Mouse (Mus musculus): Measurements from ENCODE around the gene BC048562.

The BC048562 gene

GRCm38 (mm10) chr9:108479721-108480351 lies 43.6 kb downstream of the BC048562 start, which contains the start of gene Lamb2:
Lamb2 (plus strand) TSS chr9:108479736.
- no peak for DNase-seq (ENCODE audit: low read depth, low spot score)

DNA sequence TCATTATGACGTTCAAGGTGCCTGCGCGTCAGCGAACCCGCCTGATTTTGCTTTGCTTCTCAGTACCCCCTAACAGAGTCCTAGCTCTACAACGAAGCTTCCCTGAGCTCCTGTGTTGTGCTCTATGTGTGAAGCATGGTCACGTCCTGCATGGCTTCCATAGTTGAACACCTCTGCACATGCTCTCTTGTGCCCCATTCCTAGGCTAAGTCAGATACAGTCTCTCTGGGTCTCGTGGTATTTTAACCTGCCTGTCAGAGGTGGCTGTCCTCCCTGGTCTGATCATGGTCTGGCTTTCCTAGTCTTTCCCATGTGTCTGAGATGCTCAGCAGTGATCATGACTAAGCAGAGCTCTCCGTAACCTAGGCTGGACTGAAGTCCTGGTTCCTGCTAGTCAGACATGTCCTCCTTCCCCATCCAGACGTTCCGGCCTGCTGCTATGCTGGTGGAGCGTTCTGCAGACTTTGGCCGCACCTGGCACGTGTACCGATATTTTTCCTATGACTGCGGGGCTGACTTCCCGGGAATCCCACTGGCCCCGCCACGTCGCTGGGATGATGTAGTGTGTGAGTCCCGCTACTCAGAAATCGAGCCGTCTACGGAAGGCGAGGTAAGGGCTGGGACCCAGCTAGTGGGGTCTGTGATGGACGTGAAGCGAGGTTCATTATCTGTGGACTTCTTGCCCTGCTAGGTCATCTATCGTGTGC lies 44.7 kb downstream of the BC048562 start:
- DNase-seq (ENCODE audit: low read depth, low spot score): no peak

- no peak for DNase-seq (ENCODE audit: low read depth, low spot score)
Measured at GRCm38 (mm10) chr9:108481520-108482210, 45.4 kb downstream of the BC048562 start.

- DNase-seq (ENCODE audit: low read depth, low spot score): no peak
Measured at GRCm38 (mm10) chr9:108483051-108483790, 46.9 kb downstream of the BC048562 start.

DNA sequence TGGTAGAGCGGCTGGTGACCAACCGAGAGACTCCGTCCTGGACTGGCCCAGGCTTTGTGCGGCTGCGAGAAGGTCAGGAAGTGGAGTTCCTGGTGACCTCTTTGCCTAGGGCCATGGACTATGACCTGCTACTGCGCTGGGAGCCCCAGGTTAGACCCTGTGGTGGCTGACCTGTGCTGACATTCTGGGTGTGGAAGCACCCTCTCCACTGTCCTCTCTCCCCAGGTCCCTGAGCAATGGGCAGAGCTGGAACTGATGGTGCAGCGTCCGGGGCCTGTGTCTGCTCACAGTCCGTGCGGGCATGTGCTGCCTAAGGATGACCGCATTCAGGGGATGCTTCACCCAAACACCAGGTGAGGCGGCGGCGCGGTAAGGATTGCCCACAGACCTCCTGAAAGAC lies 47.7 kb downstream of the BC048562 start:
- no peak for DNase-seq (ENCODE audit: low read depth, low spot score)

GRCm38 (mm10) chr9:108485301-108485875 lies 49.1 kb downstream of the BC048562 start:
- DNase-seq (ENCODE audit: low read depth, low spot score): no peak

- DNase-seq (ENCODE audit: low read depth, low spot score): no peak
Measured at GRCm38 (mm10) chr9:108486973-108487530, 50.8 kb downstream of the BC048562 start.

DNA sequence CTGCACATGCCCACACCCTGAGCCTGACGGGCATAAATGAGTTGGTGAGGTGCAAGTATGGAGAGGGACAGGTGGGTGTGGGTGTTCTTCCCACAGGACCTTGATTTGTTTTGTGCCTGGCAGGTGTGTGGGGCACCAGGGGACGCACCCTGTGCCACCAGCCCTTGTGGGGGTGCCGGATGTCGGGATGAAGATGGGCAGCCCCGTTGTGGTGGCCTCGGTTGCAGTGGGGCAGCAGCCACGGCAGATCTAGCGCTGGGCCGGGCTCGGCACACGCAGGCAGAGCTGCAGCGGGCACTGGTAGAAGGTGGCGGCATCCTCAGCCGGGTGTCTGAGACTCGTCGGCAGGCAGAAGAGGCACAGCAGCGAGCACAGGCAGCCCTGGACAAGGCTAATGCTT lies 52.1 kb downstream of the BC048562 start:
- DNase-seq (ENCODE audit: low read depth, low spot score): no peak

DNA sequence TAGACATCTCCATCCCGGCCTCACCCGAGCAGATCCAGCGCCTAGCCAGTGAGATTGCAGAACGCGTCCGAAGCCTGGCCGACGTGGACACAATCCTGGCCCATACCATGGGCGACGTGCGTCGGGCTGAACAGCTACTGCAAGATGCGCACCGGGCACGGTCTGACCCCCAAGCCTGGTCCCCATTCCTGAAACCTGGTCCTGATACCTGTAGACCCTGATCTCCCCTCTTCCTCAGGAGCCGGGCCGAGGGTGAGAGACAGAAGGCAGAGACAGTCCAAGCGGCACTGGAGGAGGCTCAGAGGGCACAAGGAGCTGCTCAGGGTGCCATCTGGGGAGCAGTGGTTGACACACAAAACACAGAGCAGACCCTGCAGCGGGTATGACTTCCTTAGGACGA lies 52.9 kb downstream of the BC048562 start:
- DNase-seq (ENCODE audit: low read depth, low spot score): no peak

- no peak for DNase-seq (ENCODE audit: low read depth, low spot score)
Measured at GRCm38 (mm10) chr9:108489702-108490558, 53.6 kb downstream of the BC048562 start.

GRCm38 (mm10) chr9:108490559-108491285 lies 54.4 kb downstream of the BC048562 start, which contains the start of gene Usp19:
Usp19 (plus strand) TSS chr9:108490602.
- DNase-seq (ENCODE audit: low read depth, low spot score): peak; percentile 92

GRCm38 (mm10) chr9:108491286-108491580 lies 55.0 kb downstream of the BC048562 start:
- no peak for DNase-seq (ENCODE audit: low read depth, low spot score)

DNA sequence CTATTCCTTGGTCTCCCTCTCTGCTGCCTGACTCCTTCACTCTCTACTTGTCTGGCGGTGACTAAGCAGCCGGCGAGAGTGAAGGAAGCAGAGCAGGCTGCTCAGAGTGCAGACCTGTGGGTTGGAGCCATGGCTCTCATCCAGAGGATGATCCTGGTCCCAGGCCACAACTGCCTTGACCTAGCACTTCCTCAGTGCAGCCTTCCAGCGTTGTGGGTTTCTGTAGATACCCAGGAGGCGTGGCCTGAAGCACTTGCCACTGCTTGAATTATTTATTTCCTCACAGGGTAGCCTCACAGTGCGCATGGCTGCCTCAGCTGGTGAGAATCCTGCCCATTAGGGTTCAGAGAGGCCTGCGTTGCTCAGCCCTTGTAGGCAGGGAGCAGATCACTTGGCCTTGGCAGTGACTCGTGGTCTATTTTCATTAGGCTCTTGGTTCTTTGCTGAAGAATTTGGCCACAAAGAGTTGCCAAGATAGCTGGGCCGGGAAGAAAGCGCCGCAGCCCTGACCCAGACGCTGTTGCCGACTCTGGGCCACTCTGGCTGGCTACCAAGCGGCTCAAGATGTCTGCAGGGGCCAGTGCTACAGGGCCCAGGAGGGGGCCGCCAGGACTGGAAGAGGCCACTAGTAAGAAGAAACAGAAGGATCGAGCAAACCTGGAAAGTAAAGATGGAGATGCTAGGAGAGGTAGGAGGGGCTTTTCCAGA lies 55.9 kb downstream of the BC048562 start:
- DNase-seq (ENCODE audit: low read depth, low spot score): no peak

GRCm38 (mm10) chr9:108493246-108493645 lies 57.0 kb downstream of the BC048562 start:
- DNase-seq (ENCODE audit: low read depth, low spot score): no peak

DNA sequence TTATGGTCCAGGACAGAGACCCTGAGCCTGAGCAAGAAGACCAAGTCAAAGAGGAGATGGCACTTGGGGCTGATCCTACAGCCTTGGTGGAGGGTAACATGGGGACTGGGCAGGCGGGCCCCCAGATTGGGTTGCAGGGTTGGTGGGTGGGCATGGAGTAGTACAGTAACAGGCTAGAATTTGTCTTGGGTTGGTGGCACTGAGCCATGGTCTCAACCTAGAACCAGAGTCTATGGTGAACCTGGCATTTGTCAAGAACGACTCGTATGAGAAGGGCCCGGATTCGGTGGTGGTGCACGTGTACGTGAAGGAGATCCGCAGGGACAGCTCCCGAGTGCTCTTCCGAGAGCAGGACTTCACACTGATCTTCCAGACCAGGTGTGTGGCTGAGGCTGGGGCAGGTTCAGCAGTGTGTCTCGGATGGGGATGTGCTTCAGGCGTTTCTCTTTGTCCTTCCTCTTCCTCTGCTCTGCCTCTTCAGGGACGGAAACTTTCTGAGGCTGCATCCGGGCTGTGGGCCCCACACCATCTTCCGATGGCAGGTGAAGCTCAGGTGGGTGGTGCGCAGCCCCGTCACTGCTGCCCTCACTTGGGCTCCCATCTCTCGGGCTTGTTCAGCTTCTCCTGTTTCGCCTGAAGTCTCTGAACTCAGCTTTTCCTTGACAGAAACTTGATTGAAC lies 58.0 kb downstream of the BC048562 start:
- DNase-seq (ENCODE audit: low read depth, low spot score): no peak

DNA sequence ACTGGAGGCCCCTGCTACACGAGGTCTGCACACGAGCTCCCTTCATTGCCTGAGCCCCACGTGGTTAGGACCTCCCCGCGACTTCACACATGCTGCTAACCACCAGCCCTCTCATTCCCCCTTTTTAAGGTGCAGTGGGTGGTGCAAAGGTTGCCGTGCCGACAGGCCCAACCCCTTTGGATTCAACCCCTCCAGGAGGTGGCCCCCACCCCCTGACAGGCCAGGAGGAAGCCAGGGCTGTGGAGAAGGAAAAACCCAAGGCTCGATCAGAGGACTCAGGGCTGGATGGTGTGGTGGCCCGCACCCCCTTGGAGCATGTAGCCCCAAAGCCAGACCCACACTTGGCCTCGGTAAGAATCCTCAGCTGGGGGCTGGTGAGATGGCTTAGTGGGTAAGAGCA lies 58.6 kb downstream of the BC048562 start:
- no peak for DNase-seq (ENCODE audit: low read depth, low spot score)
